Mouse (Mus musculus) fat pad, adult 2 months (tissue): ENCODE results near the gene Elob.

Experiments
- DNase-seq: peaks from one replicate; pipeline ENCODE4 v3.0.0-alpha.2; 2011; ENCODE audit warnings: low read depth, low spot score; ENCODE audit errors: extremely low read depth

Gene Elob

GRCm38 (mm10) chr17:23825591-23825990, 3.3 kb downstream of the Elob start:
- DNase-seq = no peak

DNA sequence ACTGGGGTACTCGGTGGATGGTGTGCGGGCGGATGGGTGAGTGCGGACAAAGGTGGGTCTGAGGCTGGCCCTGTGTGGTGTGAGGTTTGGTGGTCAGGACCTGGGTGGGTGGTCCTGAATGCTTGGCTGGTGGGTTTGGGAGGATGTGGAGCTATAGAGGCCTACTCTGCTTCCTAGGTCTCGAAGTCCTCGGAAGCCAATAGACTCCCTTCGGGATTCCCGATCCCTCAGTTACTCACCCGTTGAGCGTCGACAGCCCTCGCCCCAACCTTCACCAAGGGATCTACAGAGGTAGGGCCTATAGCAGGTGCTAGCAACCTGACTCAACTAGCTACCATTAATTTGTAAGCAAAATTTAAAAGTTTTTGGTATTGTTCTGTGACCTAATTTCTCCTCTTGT, 5.3 kb downstream of the Elob start:
- no peak for DNase-seq

GRCm38 (mm10) chr17:23823018-23823417, 5.9 kb downstream of the Elob start:
- no peak for DNase-seq

- no peak for DNase-seq
These were observed 6.8 kb downstream of the Elob start for GRCm38 (mm10) chr17:23822094-23822493.

GRCm38 (mm10) chr17:23820731-23821130, 8.2 kb downstream of the Elob start:
- DNase-seq = no peak

- DNase-seq = no peak
These were observed 9.7 kb downstream of the Elob start for GRCm38 (mm10) chr17:23819235-23819634.

GRCm38 (mm10) chr17:23818579-23818978, 10.4 kb downstream of the Elob start:
- DNase-seq = no peak

- DNase-seq = no peak
These were observed 13.3 kb downstream of the Elob start for GRCm38 (mm10) chr17:23815641-23816040.

DNA sequence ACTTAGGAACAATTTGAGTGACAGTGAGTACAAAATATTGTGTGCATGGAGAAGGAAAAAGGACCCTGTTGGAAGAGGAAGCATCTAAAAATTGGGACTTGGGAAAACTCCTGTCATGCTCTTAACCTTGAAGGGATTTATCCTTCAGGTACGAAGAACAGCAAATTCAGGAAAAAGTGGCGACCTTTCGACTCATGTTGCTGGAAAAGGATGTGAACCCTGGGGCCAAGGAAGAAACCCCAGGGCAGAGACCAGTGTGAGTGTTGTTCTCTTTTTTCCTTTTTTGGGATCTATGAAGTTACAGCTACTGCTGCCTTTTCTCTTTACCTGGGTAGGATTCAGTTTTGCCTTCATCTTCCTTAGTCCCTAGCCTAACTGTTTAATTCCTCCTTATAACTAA, 21.0 kb downstream of the Elob start:
- DNase-seq = no peak

- no peak for DNase-seq
These were observed 22.1 kb downstream of the Elob start for GRCm38 (mm10) chr17:23806867-23807266.

DNA sequence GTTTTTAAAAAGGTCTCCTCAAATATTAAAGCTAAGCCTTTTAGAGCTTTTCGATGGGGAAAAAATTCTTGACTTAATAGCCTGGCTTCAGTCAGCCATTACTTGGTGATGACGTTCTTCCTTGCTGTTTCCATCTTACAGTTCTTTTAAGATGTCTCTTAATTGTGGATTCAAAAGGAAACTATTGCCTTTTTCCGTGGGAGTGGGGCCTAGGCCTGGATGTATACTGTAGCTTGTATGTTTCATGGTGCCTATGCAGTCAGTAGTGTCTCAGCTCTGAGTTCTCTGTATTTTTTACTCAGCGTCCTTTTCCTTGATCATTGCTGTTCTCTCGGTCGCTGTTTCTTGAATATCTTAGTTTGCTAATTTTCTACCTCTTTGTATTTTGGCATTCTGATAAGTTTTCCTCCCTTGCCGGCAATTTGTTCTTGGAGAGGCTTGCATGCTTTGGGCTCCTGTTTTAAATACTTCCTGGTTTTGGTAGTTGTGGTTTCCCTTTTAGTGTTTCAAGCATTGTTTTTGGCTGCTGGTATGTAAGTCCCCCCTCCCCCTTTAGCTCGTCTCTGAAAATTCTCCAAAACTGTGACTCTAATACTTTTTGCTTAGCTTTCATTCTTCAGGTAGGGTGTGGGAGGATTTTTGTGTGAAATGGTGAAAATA, 24.4 kb downstream of the Elob start:
- no peak for DNase-seq

- no peak for DNase-seq
These were observed 25.4 kb downstream of the Elob start for GRCm38 (mm10) chr17:23803366-23804041.

GRCm38 (mm10) chr17:23802746-23803365, 26.1 kb downstream of the Elob start:
- DNase-seq = peak; percentile 96

- DNase-seq = no peak
These were observed 27.3 kb downstream of the Elob start for GRCm38 (mm10) chr17:23801627-23802026.

DNA sequence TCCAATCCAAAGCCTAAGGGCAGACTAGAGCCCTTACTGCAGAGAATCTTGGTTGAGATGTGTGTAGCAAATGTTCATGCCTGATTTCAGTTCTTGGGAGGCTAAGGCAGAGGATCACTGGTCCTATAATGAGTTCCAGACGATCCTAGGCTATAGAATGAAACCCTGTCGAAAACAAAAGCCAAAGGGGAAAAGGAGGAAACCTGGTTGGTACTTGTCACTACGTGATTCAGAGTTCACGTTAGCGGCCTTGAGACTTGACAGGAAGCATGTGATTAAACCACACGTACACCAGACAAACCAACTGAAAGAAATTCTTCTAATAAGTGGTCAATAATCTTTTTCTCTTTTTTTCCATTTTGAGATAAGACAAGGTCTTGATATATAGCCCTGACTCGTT, 31.6 kb downstream of the Elob start:
- DNase-seq = no peak

GRCm38 (mm10) chr17:23795323-23795722, 33.6 kb downstream of the Elob start:
- no peak for DNase-seq

- DNase-seq = no peak
These were observed 37.9 kb downstream of the Elob start for GRCm38 (mm10) chr17:23791079-23791357.

DNA sequence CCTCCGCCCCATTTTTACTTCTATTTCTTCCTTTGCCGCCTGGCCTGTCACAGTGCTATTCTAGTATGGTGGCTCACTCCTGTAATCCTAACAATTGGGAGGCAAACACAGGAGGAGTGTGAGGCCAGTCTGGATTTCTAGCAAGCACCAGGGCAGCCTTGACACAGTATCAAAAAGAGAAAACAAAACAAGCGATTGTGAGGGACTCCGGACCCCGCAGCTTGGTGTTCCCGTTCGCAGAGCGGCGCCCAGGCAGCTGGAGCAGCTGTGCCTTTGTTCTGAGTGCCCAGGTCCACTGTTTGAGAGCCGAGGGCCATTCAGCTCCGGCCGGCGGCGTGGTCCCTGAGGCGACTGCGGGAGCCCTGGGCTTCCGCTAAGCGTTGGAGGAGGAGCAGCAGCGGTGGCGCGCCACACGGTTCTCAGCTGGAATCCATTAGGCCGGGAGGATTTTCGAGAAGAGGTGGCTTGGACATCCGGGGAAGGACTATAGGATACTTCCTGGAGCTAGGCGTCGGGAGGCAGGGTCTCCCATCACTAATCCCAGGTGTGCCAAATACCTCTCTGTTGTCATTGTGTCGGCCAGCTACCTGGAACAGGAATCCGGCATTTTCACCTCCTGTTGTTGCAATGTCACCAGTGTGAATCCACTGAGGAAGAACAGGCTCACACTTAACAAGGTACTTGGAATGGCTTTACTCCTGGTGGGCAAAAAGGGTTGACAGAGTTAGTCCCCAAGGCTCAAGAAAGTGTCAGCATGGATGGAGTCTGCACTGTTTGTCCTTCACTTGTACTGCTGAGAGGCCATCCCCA, 38.5 kb downstream of the Elob start, which contains the start of gene Srrm2:
TSS of gene Srrm2 (plus strand) at position 264 of the 810 bp plus-strand sequence.
- DNase-seq = no peak

GRCm38 (mm10) chr17:23789749-23790268, 39.1 kb downstream of the Elob start:
- DNase-seq = no peak

- no peak for DNase-seq
These were observed 40.0 kb downstream of the Elob start for GRCm38 (mm10) chr17:23788973-23789372.

- DNase-seq = no peak
These were observed 42.4 kb downstream of the Elob start for GRCm38 (mm10) chr17:23786510-23786931.
